ENCODE assay signal across 16 mouse cellular contexts in the genomic region with DNA sequence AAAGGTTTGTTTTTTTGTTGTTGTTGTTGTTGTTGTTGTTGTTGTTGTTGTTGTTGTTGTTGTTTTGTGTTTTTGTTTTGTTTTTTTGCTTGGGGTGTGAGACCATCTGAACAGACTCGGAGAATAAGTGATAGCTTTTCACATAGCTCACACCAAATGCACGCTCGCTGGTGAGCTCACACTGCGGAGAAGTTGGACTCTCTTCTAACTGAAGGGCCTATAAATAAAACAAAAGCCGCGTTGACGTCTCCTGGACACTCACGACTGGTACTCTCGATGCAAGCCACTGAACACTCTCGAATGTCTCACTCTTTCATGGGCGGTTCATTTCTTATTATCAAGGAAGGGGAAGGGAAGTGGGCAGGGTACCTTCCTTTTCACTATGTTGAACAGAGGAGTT.
A peak's percentile ranks its signal among the peaks of the same experiment; 100 is the strongest.
DNase-seq lines count a peak whose midpoint lies in the region; ATAC-seq and TF ChIP-seq lines count a peak whose summit lies in the region.
"Had no signal": no experiment of that assay in that cellular context is flagged by ENCODE, and none has a peak within 500 bp of the region (broad histone marks: within the 10 kb centered on the region; RNA-seq: fewer than 3 reads in every experiment).

No protein-coding gene starts in this region.

- no peak overlapping the region for H3K27ac ChIP-seq in heart, embryonic 16.5 days (ENCODE audit: low read length)
- peak overlapping the region; percentile 69 for H3K27ac ChIP-seq in forebrain, embryonic 12.5 days
- peak overlapping the region; percentile 41 for H3K27ac ChIP-seq in forebrain, postnatal 0 days (ENCODE audit: low read depth, low read length)
- H3K27ac ChIP-seq in limb, embryonic 10.5 days: peak overlapping the region; percentile 73; the same call in 1 of the 2 replicates
- H3K27ac ChIP-seq: embryonic facial prominence, embryonic 15.5 days; intestine, embryonic 15.5 days; macrophage had no signal

- no peak overlapping the region for H3K4me3 ChIP-seq in heart, embryonic 16.5 days (ENCODE audit: low read length)
- H3K4me3 ChIP-seq in forebrain, embryonic 12.5 days (replicated peaks): no peak overlapping the region
- no peak overlapping the region for H3K4me3 ChIP-seq in forebrain, postnatal 0 days (ENCODE audit: low read depth, low read length)
- H3K4me3 ChIP-seq in limb, embryonic 10.5 days: no peak overlapping the region
- H3K4me3 ChIP-seq: embryonic facial prominence, embryonic 15.5 days; heart, embryonic 12.5 days; intestine, embryonic 15.5 days had no signal

- peaks cover 14% of the 10 kb centered on the region for H3K4me1 ChIP-seq in heart, embryonic 16.5 days (ENCODE audit: control insufficient read depth, insufficient read depth, low read length)
- peaks cover 22% of the 10 kb centered on the region for H3K4me1 ChIP-seq in forebrain, embryonic 12.5 days
- peaks cover 8% of the 10 kb centered on the region; the same call in 1 of the 2 replicates for H3K4me1 ChIP-seq in forebrain, postnatal 0 days (ENCODE audit: insufficient read depth)
- peaks cover 26% of the 10 kb centered on the region for H3K4me1 ChIP-seq in limb, embryonic 10.5 days
- H3K4me1 ChIP-seq: intestine, embryonic 15.5 days had no signal

- H3K36me3 ChIP-seq in heart, embryonic 16.5 days (ENCODE audit: control insufficient read depth, insufficient read depth): no peaks in the 10 kb centered on the region
- H3K36me3 ChIP-seq in forebrain, embryonic 12.5 days (replicated peaks): no peaks in the 10 kb centered on the region
- H3K36me3 ChIP-seq in forebrain, postnatal 0 days (ENCODE audit: insufficient read depth): no peaks in the 10 kb centered on the region
- H3K36me3 ChIP-seq in limb, embryonic 10.5 days: no peaks in the 10 kb centered on the region
- H3K36me3 ChIP-seq: embryonic facial prominence, embryonic 15.5 days; heart, embryonic 12.5 days; intestine, embryonic 15.5 days had no signal

- H3K27me3 ChIP-seq in heart, embryonic 16.5 days (ENCODE audit: control insufficient read depth, insufficient read depth, low read length): no peaks in the 10 kb centered on the region
- peaks cover 9% of the 10 kb centered on the region; the same call in 1 of the 2 replicates for H3K27me3 ChIP-seq in forebrain, embryonic 12.5 days
- no peaks in the 10 kb centered on the region for H3K27me3 ChIP-seq in forebrain, postnatal 0 days (ENCODE audit: insufficient read depth, low read length)
- H3K27me3 ChIP-seq in limb, embryonic 10.5 days (ENCODE audit: low read depth, poor library complexity, severe bottlenecking): no peaks in the 10 kb centered on the region
- H3K27me3 ChIP-seq: embryonic facial prominence, embryonic 15.5 days; heart, embryonic 12.5 days; intestine, embryonic 15.5 days had no signal

- 36% methylated on average over 11 of the region's 11 CpGs for WGBS in heart, embryonic 16.5 days
- 50% methylated on average over 11 of the region's 11 CpGs for WGBS in forebrain, embryonic 12.5 days
- WGBS in forebrain, postnatal 0 days: 27% methylated on average over 11 of the region's 11 CpGs
- WGBS in limb, embryonic 10.5 days: 83% methylated on average over 11 of the region's 11 CpGs

- no peak overlapping the region for H3K9ac ChIP-seq in heart, embryonic 16.5 days (ENCODE audit: low read length)
- no peak overlapping the region for H3K9ac ChIP-seq in forebrain, embryonic 12.5 days
- no peak overlapping the region for H3K9ac ChIP-seq in forebrain, postnatal 0 days
- H3K9ac ChIP-seq: embryonic facial prominence, embryonic 15.5 days; heart, embryonic 12.5 days; intestine, embryonic 15.5 days; lung, embryonic 14.5 days had no signal

- peak overlapping the region; percentile 16; the same call in 1 of the 2 replicates for H3K4me2 ChIP-seq in heart, embryonic 16.5 days (ENCODE audit: low read depth, low read length)
- H3K4me2 ChIP-seq in forebrain, embryonic 12.5 days: no peak overlapping the region
- H3K4me2 ChIP-seq in forebrain, postnatal 0 days (ENCODE audit: low read depth): no peak overlapping the region
- H3K4me2 ChIP-seq: embryonic facial prominence, embryonic 15.5 days; heart, embryonic 12.5 days; intestine, embryonic 15.5 days; liver, embryonic 11.5 days; lung, embryonic 14.5 days had no signal

- TF ChIP-seq CTCF in forebrain, postnatal 0 days (IDR thresholded peaks at IDR 0.05; ENCODE audit: low read depth): no peak

- no peak for ATAC-seq in heart, embryonic 16.5 days (replicated peaks; ENCODE audit: extremely low read depth, insufficient read depth, low FRiP score)
- peak; percentile 9; the same call in 1 of the 2 replicates for ATAC-seq in forebrain, embryonic 12.5 days (ENCODE audit: low FRiP score)
- no peak for ATAC-seq in forebrain, postnatal 0 days
- ATAC-seq: intestine, embryonic 15.5 days had no signal

- DNase-seq in heart, adult 9 months (ENCODE audit: low spot score in 2 of 2): no peak
- DNase-seq in forebrain, postnatal 0 days: no peak
- DNase-seq in limb, embryonic 10.5 days (ENCODE audit: low spot score): no peak
- no peak for DNase-seq in c-Kit-positive CD71-positive TER-119-positive erythroid progenitor cells, embryonic 14.5 days (ENCODE audit: low spot score)
- no peak for DNase-seq in kidney, postnatal 36 days
- DNase-seq in B cell, adult 2 months: no peak
- DNase-seq: gastrocnemius, postnatal 14 days; layer of hippocampus, adult 9-11 months; lung, embryonic 14.5 days had no signal

- no peaks in the 10 kb centered on the region for H3K9me3 ChIP-seq in heart, embryonic 16.5 days (replicated peaks; ENCODE audit: control insufficient read depth, low read length)
- H3K9me3 ChIP-seq in forebrain, embryonic 12.5 days: no peaks in the 10 kb centered on the region
- no peaks in the 10 kb centered on the region for H3K9me3 ChIP-seq in forebrain, postnatal 0 days (ENCODE audit: low read length)
- H3K9me3 ChIP-seq in limb, embryonic 10.5 days (replicated peaks): no peaks in the 10 kb centered on the region
- H3K9me3 ChIP-seq: embryonic facial prominence, embryonic 15.5 days; heart, embryonic 12.5 days; intestine, embryonic 15.5 days had no signal
